In the genomic region with DNA sequence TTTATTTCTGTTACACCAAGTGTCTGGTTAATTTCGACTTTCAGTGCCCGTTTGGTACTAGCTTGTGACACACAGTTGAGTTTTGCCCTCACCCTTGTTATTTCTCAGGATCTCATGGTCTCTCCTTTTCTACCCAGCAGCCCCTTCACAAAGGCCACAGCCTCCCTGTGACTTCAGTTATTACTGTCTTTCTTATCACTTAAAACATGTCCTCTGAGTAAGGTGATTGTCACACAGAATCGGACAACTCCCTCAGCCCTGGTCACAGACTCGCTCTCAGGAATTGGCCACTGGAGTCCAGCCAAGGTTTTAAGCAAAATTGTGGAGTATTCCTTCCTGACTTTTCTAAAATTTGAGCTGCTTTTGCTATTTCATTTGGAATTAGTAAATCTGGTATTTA, we compare ENCODE assay signal across 20 mouse cellular contexts.
"Had no signal": no experiment of that assay in that cellular context is flagged by ENCODE, and none has a peak within 500 bp of the region (broad histone marks: within the 10 kb centered on the region; RNA-seq: fewer than 3 reads in every experiment).

No protein-coding gene starts in this region.

- DNase-seq: lung, adult 18-20 months; lung, postnatal 14 days; lung, postnatal 4 days; midbrain, embryonic 14.5 days; retina, postnatal 1 day; right cerebral cortex, adult 18-20 months; thymus, adult 2 months; thymus, postnatal 25 days; thymus, postnatal 4 days had no signal

- H3K27ac ChIP-seq: lung, embryonic 15.5 days; midbrain, embryonic 10.5 days; midbrain, embryonic 12.5 days; neural tube, embryonic 13.5 days; neural tube, embryonic 15.5 days; stomach, embryonic 15.5 days; stomach, postnatal 0 days had no signal

- H3K4me2 ChIP-seq: lung, embryonic 15.5 days; midbrain, embryonic 12.5 days; neural tube, embryonic 13.5 days; neural tube, embryonic 15.5 days; stomach, embryonic 15.5 days had no signal

- H3K27me3 ChIP-seq: lung, embryonic 15.5 days; midbrain, embryonic 12.5 days; neural tube, embryonic 13.5 days; neural tube, embryonic 15.5 days; stomach, embryonic 15.5 days had no signal

- H3K9ac ChIP-seq: lung, embryonic 15.5 days; midbrain, embryonic 12.5 days; neural tube, embryonic 13.5 days; neural tube, embryonic 15.5 days; stomach, embryonic 15.5 days had no signal

- H3K4me3 ChIP-seq: lung, embryonic 15.5 days; megakaryocyte, embryonic 14.5 days; midbrain, embryonic 10.5 days; midbrain, embryonic 12.5 days; myocyte; neural tube, embryonic 13.5 days; neural tube, embryonic 15.5 days; stomach, embryonic 15.5 days had no signal

- ATAC-seq: lung, postnatal 0 days; midbrain, embryonic 16.5 days had no signal

- H3K4me1 ChIP-seq: lung, embryonic 15.5 days; megakaryocyte, embryonic 14.5 days; stomach, embryonic 15.5 days had no signal

- H3K9me3 ChIP-seq: lung, embryonic 15.5 days; megakaryocyte, embryonic 14.5 days; midbrain, embryonic 10.5 days; midbrain, embryonic 12.5 days; neural tube, embryonic 13.5 days; neural tube, embryonic 15.5 days; stomach, embryonic 15.5 days had no signal
